Mouse (Mus musculus) intestine, embryonic 16.5 days (tissue): ENCODE measurements around the gene 2810459M11Rik. TPM values are rescaled to one million over a fixed set of nuclear protein-coding genes. Genes with fewer than 3 reads are reported as not detected.

Experiments
- ATAC-seq: fragments of 200-750 bp; cut with Nextera tagmentation; 2 replicates; pipeline ENCODE4 v1.8.0; 2017; ENCODE audit warnings: moderate TSS enrichment, moderate library complexity
- H3K27ac ChIP-seq: fragments of 300-500 bp; sonication (generic); 2 replicates; pipeline ENCODE4 v1.5.1; 2014; ENCODE audit warnings: mild to moderate bottlenecking, low read length
- H3K27me3 ChIP-seq: fragments of 300-500 bp; sonication (generic); replicated peaks from 2 replicates; pipeline ENCODE4 v1.6.1; 2014; ENCODE audit warnings: low read length, control low read depth, mixed read lengths; ENCODE audit not compliant: control insufficient read depth, insufficient read depth
- H3K36me3 ChIP-seq: fragments of 300-500 bp; sonication (generic); 2 replicates; pipeline ENCODE4 v1.6.1; 2014; ENCODE audit warnings: low read length, control low read depth; ENCODE audit not compliant: control insufficient read depth, insufficient read depth
- H3K4me1 ChIP-seq: fragments of 300-500 bp; sonication (generic); 2 replicates; pipeline ENCODE4 v1.6.1; 2014; ENCODE audit warnings: low read length, control low read depth, mixed read lengths; ENCODE audit not compliant: control insufficient read depth, insufficient read depth
- H3K4me2 ChIP-seq: fragments of 300-500 bp; sonication (generic); 2 replicates; pipeline ENCODE4 v1.6.1; 2014; ENCODE audit warnings: low read depth, low read length, control low read depth
- H3K4me3 ChIP-seq: fragments of 300-500 bp; sonication (generic); 2 replicates; pipeline ENCODE4 v1.5.1; 2014; ENCODE audit warnings: mild to moderate bottlenecking, low read length
- H3K9ac ChIP-seq: fragments of 300-500 bp; sonication (generic); 2 replicates; pipeline ENCODE4 v1.6.1; 2014; ENCODE audit warnings: low read depth, low read length
- H3K9me3 ChIP-seq: fragments of 300-500 bp; sonication (generic); 2 replicates; pipeline ENCODE4 v1.6.1; 2016; ENCODE audit warnings: low read length, control low read depth; ENCODE audit not compliant: control insufficient read depth
- WGBS: fragments of 180-500 bp; shearing (Covaris S2); extraction: QIAGEN DNeasy Blood & Tissue Kit; methylation state at CpG from one replicate; pipeline ENCODE4 v1.1.7; 2014; 5-methylcytosine and 5-hydroxymethylcytosine counted together
- polyA plus RNA-seq: library from polyadenylated mRNA; unstranded; fragments of >200 nt; fragmentation: Nextera tagmentation; extraction: Ambion mirVana; gene quantifications from 2 replicates; pipeline ENCODE4 v1.2.1, GENCODE M21; 2015

Gene 2810459M11Rik
- polyA plus RNA-seq, 1 experiment from 2014 or later, result 4.4 TPM

- H3K4me3 ChIP-seq, result no peak overlapping the region
- H3K27me3 ChIP-seq, result peaks cover 2% of the 10 kb centered on the region; the same call in 1 of the 2 replicates
- H3K4me1 ChIP-seq, result peaks cover 4% of the 10 kb centered on the region
- no peak overlapping the region for H3K27ac ChIP-seq
- no peak overlapping the region for H3K9ac ChIP-seq
- 79% methylated on average over 4 of the region's 4 CpGs for WGBS
- H3K36me3 ChIP-seq, result no peaks in the 10 kb centered on the region
- no peaks in the 10 kb centered on the region for H3K9me3 ChIP-seq
- no peak overlapping the region for H3K4me2 ChIP-seq
- no peak for ATAC-seq
Observed at GRCm38 (mm10) chr1:86048231-86048630, 2.6 kb downstream of the 2810459M11Rik start.

- peaks cover 2% of the 10 kb centered on the region; the same call in 1 of the 2 replicates for H3K27me3 ChIP-seq
Observed at GRCm38 (mm10) chr1:86048744-86049143, 3.1 kb downstream of the 2810459M11Rik start.

GRCm38 (mm10) chr1:86053198-86053921 lies 7.7 kb downstream of the 2810459M11Rik start:
- H3K4me3 ChIP-seq, result no peak overlapping the region
- H3K4me1 ChIP-seq, result peaks cover 10% of the 10 kb centered on the region; the same call in 1 of the 2 replicates
- no peak overlapping the region for H3K27ac ChIP-seq
- ATAC-seq, result no peak
- no peaks in the 10 kb centered on the region for H3K27me3 ChIP-seq
- H3K36me3 ChIP-seq, result no peaks in the 10 kb centered on the region
- H3K9ac ChIP-seq, result no peak overlapping the region
- no peak overlapping the region for H3K4me2 ChIP-seq
- H3K9me3 ChIP-seq, result no peaks in the 10 kb centered on the region
- WGBS, result 79% methylated on average over 12 of the region's 12 CpGs

More at GRCm38 (mm10) chr1:86048744-86049143, 3.1 kb downstream of the 2810459M11Rik start:
- H3K9me3 ChIP-seq, result no peaks in the 10 kb centered on the region
- 83% methylated on average over 3 of the region's 3 CpGs for WGBS
- no peak overlapping the region for H3K27ac ChIP-seq
- no peak for ATAC-seq
- no peak overlapping the region for H3K4me2 ChIP-seq
- no peak overlapping the region for H3K4me3 ChIP-seq
- peaks cover 4% of the 10 kb centered on the region for H3K4me1 ChIP-seq
- no peaks in the 10 kb centered on the region for H3K36me3 ChIP-seq
- H3K9ac ChIP-seq, result no peak overlapping the region

- peaks cover 10% of the 10 kb centered on the region; the same call in 1 of the 2 replicates for H3K4me1 ChIP-seq
- no peaks in the 10 kb centered on the region for H3K9me3 ChIP-seq
- peak overlapping the region; percentile 22; the same call in 1 of the 2 replicates for H3K27ac ChIP-seq
- no peak for ATAC-seq
- 46% methylated on average over 3 of the region's 3 CpGs for WGBS
- H3K4me2 ChIP-seq, result no peak overlapping the region
- H3K4me3 ChIP-seq, result no peak overlapping the region
- H3K36me3 ChIP-seq, result no peaks in the 10 kb centered on the region
- H3K9ac ChIP-seq, result no peak overlapping the region
- H3K27me3 ChIP-seq, result no peaks in the 10 kb centered on the region
Observed at GRCm38 (mm10) chr1:86054943-86055342, 9.3 kb downstream of the 2810459M11Rik start.

- no peak overlapping the region; the same call in 1 of the 2 replicates for H3K9ac ChIP-seq
- no peaks in the 10 kb centered on the region for H3K9me3 ChIP-seq
- peak overlapping the region; percentile 60 for H3K27ac ChIP-seq
- H3K27me3 ChIP-seq, result no peaks in the 10 kb centered on the region
- H3K4me1 ChIP-seq, result peaks cover 10% of the 10 kb centered on the region; the same call in 1 of the 2 replicates
- H3K4me3 ChIP-seq, result no peak overlapping the region
- ATAC-seq, result peak; percentile 54
- 68% methylated on average over 4 of the region's 4 CpGs for WGBS
- no peak overlapping the region for H3K4me2 ChIP-seq
- no peaks in the 10 kb centered on the region for H3K36me3 ChIP-seq
Observed at GRCm38 (mm10) chr1:86056284-86056683, 10.6 kb downstream of the 2810459M11Rik start.

GRCm38 (mm10) chr1:86058856-86059769 lies 13.4 kb downstream of the 2810459M11Rik start:
- 10% methylated on average over 21 of the region's 21 CpGs for WGBS
- peak overlapping the region; percentile 66 for H3K9ac ChIP-seq
- H3K27ac ChIP-seq, result no peak overlapping the region

GRCm38 (mm10) chr1:86062523-86062922 lies 16.9 kb downstream of the 2810459M11Rik start:
- no peak for ATAC-seq
- H3K4me2 ChIP-seq, result no peak overlapping the region
- no peak overlapping the region for H3K4me3 ChIP-seq
- H3K27me3 ChIP-seq, result no peaks in the 10 kb centered on the region
- H3K36me3 ChIP-seq, result peaks cover 3% of the 10 kb centered on the region; the same call in 1 of the 2 replicates
- H3K9me3 ChIP-seq, result peaks cover 3% of the 10 kb centered on the region; the same call in 1 of the 2 replicates
- no peak overlapping the region for H3K9ac ChIP-seq
- peaks cover 9% of the 10 kb centered on the region; the same call in 1 of the 2 replicates for H3K4me1 ChIP-seq
- WGBS, result 78% methylated on average over 6 of the region's 6 CpGs
- H3K27ac ChIP-seq, result no peak overlapping the region

More at GRCm38 (mm10) chr1:86058856-86059769, 13.4 kb downstream of the 2810459M11Rik start:
- no peaks in the 10 kb centered on the region for H3K27me3 ChIP-seq
- peaks cover 10% of the 10 kb centered on the region; the same call in 1 of the 2 replicates for H3K4me1 ChIP-seq
- H3K36me3 ChIP-seq, result no peaks in the 10 kb centered on the region
- peak; percentile 79 for ATAC-seq
- peak overlapping the region; percentile 39 for H3K4me3 ChIP-seq
- H3K4me2 ChIP-seq, result peak overlapping the region; percentile 65
- H3K9me3 ChIP-seq, result no peaks in the 10 kb centered on the region

GRCm38 (mm10) chr1:86064271-86064991 lies 18.8 kb downstream of the 2810459M11Rik start, which contains the start of gene Psmd1:
TSS of gene Psmd1 (plus strand) at chr1:86064387.
- H3K4me2 ChIP-seq, result peak within 1 kb of the TSS; percentile 80
- peak within 1 kb of the TSS; percentile 99 for H3K4me3 ChIP-seq
- peak; percentile 94 for ATAC-seq
- H3K27ac ChIP-seq, result peak within 1 kb of the TSS; percentile 80
- no peaks in the 10 kb centered on the region for H3K27me3 ChIP-seq
- 0% methylated on average over 47 of the region's 47 CpGs for WGBS
- peaks cover 3% of the 10 kb centered on the region; the same call in 1 of the 2 replicates for H3K9me3 ChIP-seq
- H3K36me3 ChIP-seq, result peaks cover 3% of the 10 kb centered on the region; the same call in 1 of the 2 replicates
- H3K4me1 ChIP-seq, result peaks cover 9% of the 10 kb centered on the region; the same call in 1 of the 2 replicates
- peak within 1 kb of the TSS; percentile 98 for H3K9ac ChIP-seq
